Mouse (Mus musculus): ENCODE measurements around the gene Smo.
A peak's percentile ranks its signal among the peaks of the same experiment; 100 is the strongest.
"Not testable (repeated sequence)": the region's sequence is repeated elsewhere in the genome, so short reads cannot be mapped to it uniquely, and the experiment has no call there.

The Smo gene

GRCm38 (mm10) chr6:29726576-29727200, 8.6 kb upstream of the Smo start:
- no peak for DNase-seq (ENCODE audit: low read depth in 1 of 2, low spot score in 2 of 2)

- DNase-seq (ENCODE audit: low read depth in 1 of 2, low spot score in 2 of 2) = no peak
Observed at GRCm38 (mm10) chr6:29728035-29728434, 7.3 kb upstream of the Smo start.

- no peak for DNase-seq (ENCODE audit: low read depth in 1 of 2, low spot score in 2 of 2)
Observed at GRCm38 (mm10) chr6:29729491-29729890, 5.8 kb upstream of the Smo start.

- DNase-seq (ENCODE audit: low read depth in 1 of 2, low spot score in 2 of 2) = no peak
Observed at GRCm38 (mm10) chr6:29735689-29736451, 567 bp downstream of the Smo start.

GRCm38 (mm10) chr6:29736610-29737458, 1.5 kb downstream of the Smo start:
- no peak for DNase-seq (ENCODE audit: low read depth in 1 of 2, low spot score in 2 of 2)

GRCm38 (mm10) chr6:29751466-29752152, 16.3 kb downstream of the Smo start:
- DNase-seq (ENCODE audit: low read depth in 1 of 2, low spot score in 2 of 2) = no peak

- DNase-seq (ENCODE audit: low read depth in 1 of 2, low spot score in 2 of 2) = no peak
Observed at GRCm38 (mm10) chr6:29753336-29753735, 18.0 kb downstream of the Smo start.

- no peak for DNase-seq (ENCODE audit: low read depth in 1 of 2, low spot score in 2 of 2)
Observed at GRCm38 (mm10) chr6:29756001-29756400, 20.7 kb downstream of the Smo start.

- no peak for DNase-seq (ENCODE audit: low read depth in 1 of 2, low spot score in 2 of 2)
Observed at GRCm38 (mm10) chr6:29756476-29756875, 21.2 kb downstream of the Smo start.

- DNase-seq (ENCODE audit: low read depth in 1 of 2, low spot score in 2 of 2) = peak in 1 of 2 experiments; percentile 42
Observed at GRCm38 (mm10) chr6:29758417-29758816, 23.1 kb downstream of the Smo start.

- DNase-seq (ENCODE audit: low read depth in 1 of 2, low spot score in 2 of 2) = no peak
Observed at GRCm38 (mm10) chr6:29759012-29759679, 23.8 kb downstream of the Smo start.

- not testable (repeated sequence) for DNase-seq (ENCODE audit: low read depth in 1 of 2, low spot score in 2 of 2)
Observed at GRCm38 (mm10) chr6:29760397-29760796, 25.1 kb downstream of the Smo start.

GRCm38 (mm10) chr6:29761282-29761681, 26.0 kb downstream of the Smo start:
- no peak for DNase-seq (ENCODE audit: low read depth in 1 of 2, low spot score in 2 of 2)

GRCm38 (mm10) chr6:29762524-29762923, 27.2 kb downstream of the Smo start:
- peak in 1 of 2 experiments; percentile 8 for DNase-seq (ENCODE audit: low read depth in 1 of 2, low spot score in 2 of 2)

GRCm38 (mm10) chr6:29766874-29767273, 31.6 kb downstream of the Smo start:
- no peak for DNase-seq (ENCODE audit: low read depth in 1 of 2, low spot score in 2 of 2)

- peak; percentile 88 to 94 for DNase-seq (ENCODE audit: low read depth in 1 of 2, low spot score in 2 of 2)
Observed at GRCm38 (mm10) chr6:29767813-29768660, 32.7 kb downstream of the Smo start, which contains the start of gene Ahcyl2. Gene Ahcyl2 (plus strand): TSS chr6:29768011.

GRCm38 (mm10) chr6:29768791-29769441, 33.6 kb downstream of the Smo start:
- DNase-seq (ENCODE audit: low read depth in 1 of 2, low spot score in 2 of 2) = peak in 1 of 2 experiments; percentile 14

GRCm38 (mm10) chr6:29770672-29771321, 35.5 kb downstream of the Smo start:
- no peak for DNase-seq (ENCODE audit: low read depth in 1 of 2, low spot score in 2 of 2)

GRCm38 (mm10) chr6:29772236-29772635, 36.9 kb downstream of the Smo start:
- DNase-seq (ENCODE audit: low read depth in 1 of 2, low spot score in 2 of 2) = no peak
